Mouse (Mus musculus): ENCODE measurements at regions not wholly inside any gene's neighbourhood (a gene's known extent, or its start where the extent isn't known, plus 50 kb on each side); places are given as distances from the start of the nearest gene placed in this dataset.

DNA sequence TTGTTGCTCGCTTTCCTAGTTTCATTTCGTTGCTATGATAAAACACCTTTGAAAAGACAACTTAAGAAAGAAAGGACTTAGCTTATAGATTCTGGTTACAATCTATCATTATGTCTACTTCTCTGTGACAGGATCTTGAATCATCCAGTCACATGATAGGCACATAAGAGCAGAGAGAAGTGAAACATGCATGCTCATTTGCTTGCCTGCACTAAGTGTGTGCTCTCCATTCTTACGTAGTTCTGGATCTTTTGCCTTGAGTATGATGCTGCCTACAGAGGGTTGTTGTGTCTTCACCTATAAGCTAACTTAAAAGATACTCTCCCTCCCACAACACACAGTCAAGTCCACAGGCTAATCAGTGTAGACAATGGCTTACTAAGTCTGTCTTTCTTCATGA is 62.1 kb upstream of the Pou1f1 start:
- TF ChIP-seq POLR2A (IDR thresholded peaks at IDR 0.05; ENCODE audit: low read depth, low read length) (no peak), CTCF (IDR thresholded peaks at IDR 0.05; ENCODE audit: borderline replicate concordance, insufficient read depth, low read length) (no peak)

All from embryonic fibroblast, embryonic 13.5 days (primary cell).